8 mouse cellular contexts compared by ENCODE assay signal in the genomic region with DNA sequence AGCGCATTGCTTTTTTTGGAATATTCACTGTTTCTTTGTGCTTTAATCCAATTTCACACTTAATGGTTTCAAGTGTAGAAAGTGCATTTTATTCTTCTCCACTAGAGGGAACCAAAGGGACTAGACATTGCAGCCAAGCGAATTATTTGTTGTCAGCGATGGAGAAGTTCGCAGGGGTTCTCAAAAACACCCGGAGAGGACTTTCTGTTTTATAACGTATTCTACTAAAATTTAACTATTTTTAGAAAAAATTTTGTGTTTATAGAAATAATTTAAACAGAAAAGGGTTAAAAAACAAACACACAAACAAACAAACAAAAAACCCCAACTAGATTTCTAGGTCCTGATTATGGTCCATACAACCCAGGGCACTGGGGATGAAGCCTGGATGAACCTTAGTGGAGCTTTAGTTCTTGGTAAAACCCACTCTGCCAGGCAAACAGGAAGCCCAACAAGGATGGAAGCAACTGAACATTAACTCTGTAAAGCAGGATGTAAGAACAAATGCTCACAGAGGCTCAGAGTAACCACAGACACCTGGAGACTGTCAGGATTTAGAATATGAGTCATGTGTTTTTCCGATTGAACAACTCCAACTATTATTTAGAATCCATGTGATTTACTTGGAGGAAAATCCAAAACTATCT.
DNase-seq lines count a peak whose midpoint lies in the region; ATAC-seq and TF ChIP-seq lines count a peak whose summit lies in the region.

No protein-coding gene starts in this region.

- peak; percentile 67 for TF ChIP-seq CTCF in heart, postnatal 0 days (IDR thresholded peaks at IDR 0.05; ENCODE audit: low read depth)

- no peaks in the 10 kb centered on the region for H3K27me3 ChIP-seq in forebrain, embryonic 12.5 days
- H3K27me3 ChIP-seq in forebrain, embryonic 13.5 days = no peaks in the 10 kb centered on the region
- H3K27me3 ChIP-seq in midbrain, embryonic 11.5 days (ENCODE audit: control insufficient read depth, insufficient read depth, low read length) = no peaks in the 10 kb centered on the region
- no peaks in the 10 kb centered on the region for H3K27me3 ChIP-seq in midbrain, embryonic 10.5 days (ENCODE audit: low read depth, poor library complexity, severe bottlenecking)
- no peaks in the 10 kb centered on the region for H3K27me3 ChIP-seq in heart, postnatal 0 days (ENCODE audit: control insufficient read depth, insufficient read depth, low read length)

- H3K4me3 ChIP-seq in forebrain, embryonic 12.5 days (replicated peaks) = no peak overlapping the region
- no peak overlapping the region for H3K4me3 ChIP-seq in forebrain, embryonic 13.5 days
- H3K4me3 ChIP-seq in midbrain, embryonic 11.5 days (ENCODE audit: low read depth, low read length) = no peak overlapping the region
- H3K4me3 ChIP-seq in midbrain, embryonic 10.5 days = no peak overlapping the region
- H3K4me3 ChIP-seq in heart, postnatal 0 days (ENCODE audit: low read depth, low read length) = no peak overlapping the region

- DNase-seq in midbrain, embryonic 11.5 days (ENCODE audit: low spot score, missing footprints) = peak; percentile 89
- DNase-seq in midbrain, embryonic 10.5 days (ENCODE audit: low spot score) = no peak
- DNase-seq in heart, postnatal 0 days (ENCODE audit: low spot score) = peak; percentile 37
- DNase-seq in telencephalon, adult 2 months (ENCODE audit: low read depth, low spot score) = peak; percentile 33
- DNase-seq in right cerebral cortex, postnatal 25 days = no peak
- DNase-seq in right cerebral cortex, adult 18-20 months = no peak

- no peak overlapping the region for H3K27ac ChIP-seq in forebrain, embryonic 12.5 days
- H3K27ac ChIP-seq in forebrain, embryonic 13.5 days = no peak overlapping the region
- no peak overlapping the region for H3K27ac ChIP-seq in midbrain, embryonic 11.5 days (ENCODE audit: low read depth, low read length)
- no peak overlapping the region for H3K27ac ChIP-seq in midbrain, embryonic 10.5 days (replicated peaks)
- H3K27ac ChIP-seq in heart, postnatal 0 days (ENCODE audit: low read depth) = no peak overlapping the region

- WGBS in forebrain, embryonic 12.5 days = 39% methylated on average over 7 of the region's 7 CpGs
- WGBS in forebrain, embryonic 13.5 days = 26% methylated on average over 7 of the region's 7 CpGs
- 43% methylated on average over 7 of the region's 7 CpGs for WGBS in midbrain, embryonic 11.5 days
- WGBS in midbrain, embryonic 10.5 days = 48% methylated on average over 7 of the region's 7 CpGs
- 18% methylated on average over 7 of the region's 7 CpGs for WGBS in heart, postnatal 0 days

- no peak overlapping the region for H3K9ac ChIP-seq in forebrain, embryonic 12.5 days
- H3K9ac ChIP-seq in forebrain, embryonic 13.5 days = no peak overlapping the region
- no peak overlapping the region for H3K9ac ChIP-seq in midbrain, embryonic 11.5 days (ENCODE audit: low read length)
- H3K9ac ChIP-seq in heart, postnatal 0 days (replicated peaks; ENCODE audit: low read depth, low read length) = no peak overlapping the region

- H3K9me3 ChIP-seq in forebrain, embryonic 12.5 days = no peaks in the 10 kb centered on the region
- H3K9me3 ChIP-seq in forebrain, embryonic 13.5 days (replicated peaks) = no peaks in the 10 kb centered on the region
- H3K9me3 ChIP-seq in midbrain, embryonic 11.5 days (ENCODE audit: control insufficient read depth, low read length) = no peaks in the 10 kb centered on the region
- H3K9me3 ChIP-seq in midbrain, embryonic 10.5 days (replicated peaks) = no peaks in the 10 kb centered on the region
- no peaks in the 10 kb centered on the region for H3K9me3 ChIP-seq in heart, postnatal 0 days (replicated peaks; ENCODE audit: control insufficient read depth, low read length)

- no peaks in the 10 kb centered on the region for H3K4me1 ChIP-seq in forebrain, embryonic 12.5 days
- no peaks in the 10 kb centered on the region for H3K4me1 ChIP-seq in forebrain, embryonic 13.5 days
- no peaks in the 10 kb centered on the region; the same call in 1 of the 2 replicates for H3K4me1 ChIP-seq in midbrain, embryonic 11.5 days (ENCODE audit: control insufficient read depth, insufficient read depth, low read length)
- H3K4me1 ChIP-seq in midbrain, embryonic 10.5 days = no peaks in the 10 kb centered on the region
- no peaks in the 10 kb centered on the region for H3K4me1 ChIP-seq in heart, postnatal 0 days (ENCODE audit: control insufficient read depth, insufficient read depth)

- no peaks in the 10 kb centered on the region for H3K36me3 ChIP-seq in forebrain, embryonic 12.5 days (replicated peaks)
- H3K36me3 ChIP-seq in forebrain, embryonic 13.5 days (ENCODE audit: poor library complexity, severe bottlenecking) = no peaks in the 10 kb centered on the region
- H3K36me3 ChIP-seq in midbrain, embryonic 11.5 days (ENCODE audit: control insufficient read depth, insufficient read depth, low read length) = no peaks in the 10 kb centered on the region
- H3K36me3 ChIP-seq in midbrain, embryonic 10.5 days = no peaks in the 10 kb centered on the region
- H3K36me3 ChIP-seq in heart, postnatal 0 days (replicated peaks; ENCODE audit: control insufficient read depth, insufficient read depth, low read length) = no peaks in the 10 kb centered on the region

- H3K4me2 ChIP-seq in forebrain, embryonic 12.5 days = no peak overlapping the region
- no peak overlapping the region for H3K4me2 ChIP-seq in forebrain, embryonic 13.5 days
- H3K4me2 ChIP-seq in midbrain, embryonic 11.5 days = no peak overlapping the region
- H3K4me2 ChIP-seq in heart, postnatal 0 days (ENCODE audit: low read depth, low read length) = no peak overlapping the region; the same call in 1 of the 2 replicates

- ATAC-seq in forebrain, embryonic 12.5 days (ENCODE audit: low FRiP score) = peak; percentile 53; the same call in 1 of the 2 replicates
- no peak; the same call in 1 of the 2 replicates for ATAC-seq in forebrain, embryonic 13.5 days
- ATAC-seq in midbrain, embryonic 11.5 days (ENCODE audit: low FRiP score) = peak; percentile 55; the same call in 1 of the 2 replicates
- no peak for ATAC-seq in heart, postnatal 0 days (ENCODE audit: insufficient read depth, low read depth)

- TF ChIP-seq EP300 in heart, postnatal 0 days (IDR thresholded peaks at IDR 0.05; ENCODE audit: low read depth) = no peak

Comparison
In these comparisons a context has a peak if more than half of its experiments do, and no peak if none do; other contexts are left out.
1. ATAC-seq: peak in forebrain, embryonic 12.5 days (single experiment) and midbrain, embryonic 11.5 days (single experiment); none in forebrain, embryonic 13.5 days (single experiment) and heart, postnatal 0 days (single experiment).
2. DNase-seq: peak in midbrain, embryonic 11.5 days (single experiment), heart, postnatal 0 days (single experiment) and telencephalon, adult 2 months (single experiment); none in midbrain, embryonic 10.5 days (single experiment), right cerebral cortex, postnatal 25 days (single experiment) and right cerebral cortex, adult 18-20 months (single experiment).